Mouse (Mus musculus) C2C12 (cell line): ENCODE results near the gene Tldc2. TPM values are rescaled to one million over a fixed set of nuclear protein-coding genes. Genes with fewer than 3 reads are reported as not detected.

ENCODE experiments used
- H3K27me3 ChIP-seq: one replicate; pipeline ENCODE4 v1.6.1; 2011; ENCODE audit not compliant: control insufficient read depth, insufficient read depth, insufficient read length
- H3K36me3 ChIP-seq: one replicate; pipeline ENCODE4 v1.6.1; 2011; ENCODE audit not compliant: control insufficient read depth, insufficient read depth
- H3K4me3 ChIP-seq: one replicate; pipeline ENCODE4 v1.5.1; 2011; ENCODE audit warnings: mild to moderate bottlenecking, control low read depth; ENCODE audit not compliant: poor library complexity, insufficient read depth, severe bottlenecking
- H3K79me2 ChIP-seq: one replicate; pipeline ENCODE4 v1.6.1; 2011; ENCODE audit not compliant: control insufficient read depth, insufficient read depth
- H3K79me3 ChIP-seq: one replicate; pipeline ENCODE4 v1.6.1; 2011; ENCODE audit warnings: low read depth, control low read depth
- H3ac ChIP-seq: one replicate; pipeline ENCODE3; 2011; ENCODE audit warnings: low read depth; ENCODE audit not compliant: control insufficient read depth, insufficient read length
- CEBPB ChIP-seq: IDR thresholded peaks from one replicate; pipeline ENCODE4 v1.6.1; 2011; ENCODE audit warnings: low read depth, mild to moderate bottlenecking, control low read depth, moderate library complexity
- CTCF ChIP-seq: IDR thresholded peaks from one replicate; pipeline ENCODE4 v1.5.1; 2011; ENCODE audit not compliant: control insufficient read depth, insufficient read depth, insufficient read length
- FOSL1 ChIP-seq: IDR thresholded peaks from one replicate; pipeline ENCODE4 v1.8.0; 2011; ENCODE audit warnings: mild to moderate bottlenecking, low read length; ENCODE audit not compliant: poor library complexity, insufficient read depth, severe bottlenecking
- MAX ChIP-seq: IDR thresholded peaks from one replicate; pipeline ENCODE4 v1.6.1; 2011; ENCODE audit warnings: mild to moderate bottlenecking, control low read depth
- MYOD1 ChIP-seq: IDR thresholded peaks from one replicate; pipeline ENCODE4 v1.6.1; 2011; ENCODE audit warnings: low read depth; ENCODE audit not compliant: control insufficient read depth, insufficient read length
- MYOG ChIP-seq: IDR thresholded peaks from one replicate; pipeline ENCODE4 v1.6.1; 2011; ENCODE audit not compliant: control insufficient read depth, insufficient read length; ENCODE audit errors: extremely low read depth
- USF1 ChIP-seq: IDR thresholded peaks from one replicate; pipeline ENCODE4 v1.6.1; 2011; ENCODE audit warnings: low read depth, mild to moderate bottlenecking, control low read depth, moderate library complexity
- polyA plus RNA-seq: library from polyadenylated mRNA; unstranded; fragments of >200 nt; fragmentation: generic; extraction: Trizol; gene quantifications from one replicate; pipeline ENCODE4 v1.2.1, GENCODE M21; 2012; ENCODE audit warnings: missing spikeins

The Tldc2 gene
- polyA plus RNA-seq, 1 experiment: not detected

DNA sequence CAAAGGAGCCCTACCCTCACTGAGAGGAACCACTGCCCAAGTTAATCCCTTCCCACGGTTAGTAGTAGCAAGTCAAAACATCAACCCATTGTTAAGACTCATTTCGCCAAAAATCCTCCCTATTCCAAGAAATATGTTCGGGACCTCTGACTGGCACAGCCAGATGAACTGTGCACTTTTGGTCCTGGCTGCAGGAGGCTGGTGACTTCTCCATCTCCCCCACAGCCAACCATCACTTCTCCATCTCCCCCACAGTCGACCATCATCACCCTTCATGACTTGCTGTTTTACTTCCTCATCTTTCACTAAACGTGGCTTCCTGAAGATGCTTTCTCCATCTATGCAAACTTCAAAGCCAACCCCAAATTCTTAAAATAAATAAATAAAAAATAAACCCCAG, 52.0 kb downstream of the Tldc2 start:
- no peak overlapping the region for H3K4me3 ChIP-seq
- no peaks in the 10 kb centered on the region for H3K27me3 ChIP-seq
- H3ac ChIP-seq: no peak overlapping the region
- H3K79me2 ChIP-seq: peaks cover 11% of the 10 kb centered on the region
- H3K79me3 ChIP-seq: peaks cover 7% of the 10 kb centered on the region
- H3K36me3 ChIP-seq: no peaks in the 10 kb centered on the region
- no peak for TF ChIP-seq CEBPB
- TF ChIP-seq MYOD1: no peak
- no peak for TF ChIP-seq MYOG
- TF ChIP-seq CTCF: no peak
- TF ChIP-seq FOSL1: no peak
- no peak for TF ChIP-seq MAX
- TF ChIP-seq USF1: no peak

DNA sequence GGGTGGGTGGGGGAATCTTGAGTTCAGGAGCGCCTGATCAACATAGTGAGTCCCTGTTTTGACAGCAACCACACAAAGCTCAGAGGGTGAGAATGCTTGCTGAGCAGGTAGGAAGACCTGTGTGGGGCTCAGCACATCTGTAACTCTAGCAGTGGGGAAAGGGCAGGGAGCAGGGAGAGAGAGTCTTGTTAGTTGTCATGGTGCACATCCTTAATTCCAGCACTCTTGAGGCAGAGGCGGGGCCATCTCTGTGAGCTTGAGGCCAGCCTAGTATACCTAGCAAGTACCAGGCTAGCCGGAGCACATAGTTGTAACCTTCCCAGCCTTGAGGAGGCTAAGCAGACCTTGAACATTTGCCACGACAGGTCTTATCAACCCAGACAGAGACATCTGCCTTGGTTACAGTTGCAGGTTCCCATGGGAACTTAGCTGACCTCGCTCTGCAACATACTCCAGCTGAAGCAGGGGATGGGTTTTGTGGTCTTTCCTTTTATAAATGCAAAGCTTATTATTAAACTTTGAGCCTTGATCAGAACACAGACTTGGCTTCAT, 52.5 kb downstream of the Tldc2 start:
- H3K4me3 ChIP-seq: no peak overlapping the region
- no peak for TF ChIP-seq MYOG
- no peak for TF ChIP-seq FOSL1
- TF ChIP-seq USF1: no peak
- TF ChIP-seq CEBPB: no peak
- TF ChIP-seq CTCF: no peak
- no peak for TF ChIP-seq MYOD1
- TF ChIP-seq MAX: no peak
- H3ac ChIP-seq: no peak overlapping the region
- no peaks in the 10 kb centered on the region for H3K36me3 ChIP-seq
- H3K79me2 ChIP-seq: peaks cover 5% of the 10 kb centered on the region
- H3K79me3 ChIP-seq: peaks cover 2% of the 10 kb centered on the region
- no peaks in the 10 kb centered on the region for H3K27me3 ChIP-seq

DNA sequence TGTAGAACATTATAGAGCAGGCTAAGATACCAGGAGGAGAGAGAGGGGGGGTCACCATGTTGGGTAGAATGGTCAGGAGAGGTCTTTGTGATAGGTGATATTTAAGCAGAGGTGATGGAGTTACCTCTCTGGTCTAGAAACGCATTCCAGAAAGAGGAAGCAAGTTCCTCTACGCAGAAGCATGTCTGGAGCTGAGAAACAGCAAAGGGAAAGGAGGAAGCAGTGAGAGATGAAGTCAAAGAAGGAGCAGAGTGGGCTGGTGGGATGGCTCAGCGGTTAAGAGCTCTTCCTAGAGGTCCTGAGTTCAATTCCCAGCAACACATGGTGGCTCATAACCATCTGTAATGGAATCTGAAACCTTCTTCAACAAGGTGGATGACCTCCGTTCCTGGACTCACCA, 55.1 kb downstream of the Tldc2 start:
- Histone ChIP-seq H3ac (no peak overlapping the region), H3K36me3 (peaks cover 17% of the 10 kb centered on the region), H3K4me3 (no peak overlapping the region), H3K27me3 (no peaks in the 10 kb centered on the region), H3K79me2 (no peaks in the 10 kb centered on the region), H3K79me3 (no peaks in the 10 kb centered on the region)
- TF ChIP-seq MYOG (no peak), CEBPB (no peak), CTCF (no peak), MAX (no peak), USF1 (no peak), FOSL1 (no peak), MYOD1 (no peak)

DNA sequence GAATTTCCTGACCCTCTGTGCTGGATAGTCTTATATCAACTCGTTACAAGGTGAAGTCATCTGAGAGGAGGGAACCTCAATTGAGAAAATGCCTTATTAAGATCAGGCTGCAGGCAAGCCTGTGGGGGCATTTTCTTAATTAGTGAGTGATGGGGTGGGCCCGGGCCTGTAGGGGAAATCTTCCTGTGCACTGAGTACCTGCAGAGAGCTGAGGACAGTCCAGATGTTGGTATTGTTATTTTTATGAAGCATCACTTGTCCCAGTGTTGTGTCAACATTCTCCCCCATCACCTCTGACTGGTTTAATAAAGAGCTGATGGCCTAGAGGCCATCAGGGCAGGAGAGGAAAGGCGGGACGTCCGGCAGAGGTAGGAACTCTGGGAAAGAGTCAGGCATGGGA, 57.3 kb downstream of the Tldc2 start:
- TF ChIP-seq MYOG (no peak), MYOD1 (no peak), MAX (no peak), USF1 (no peak), CEBPB (no peak), CTCF (no peak), FOSL1 (no peak)

DNA sequence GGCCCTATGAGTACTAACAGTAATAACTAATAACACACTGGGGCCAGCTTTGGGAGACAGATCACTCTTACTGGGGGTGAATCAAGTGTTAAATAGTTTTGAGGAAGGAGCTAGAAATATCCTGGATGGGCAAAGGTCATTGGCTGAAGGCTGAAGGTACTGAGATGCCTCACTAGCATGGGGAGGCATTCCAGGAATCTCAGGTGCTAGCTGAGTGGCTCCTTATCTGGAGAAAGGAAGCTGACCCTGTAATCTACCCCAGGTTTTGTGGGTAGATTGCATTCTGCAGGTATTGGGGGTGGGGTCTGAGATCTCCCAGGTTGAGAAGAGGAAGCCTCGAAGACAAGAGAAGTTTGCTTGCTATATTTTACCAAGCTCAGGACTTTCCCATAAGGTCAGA, 58.3 kb downstream of the Tldc2 start:
- Histone ChIP-seq H3K36me3 (peaks cover 45% of the 10 kb centered on the region), H3K27me3 (no peaks in the 10 kb centered on the region), H3K79me2 (no peaks in the 10 kb centered on the region), H3ac (no peak overlapping the region), H3K4me3 (no peak overlapping the region), H3K79me3 (no peaks in the 10 kb centered on the region)
- TF ChIP-seq FOSL1 (no peak), MYOD1 (no peak), CTCF (no peak), MYOG (no peak), USF1 (no peak), CEBPB (no peak), MAX (no peak)

More for the DNA sequence above, 57.3 kb downstream of the Tldc2 start:
- Histone ChIP-seq H3K4me3 (no peak overlapping the region), H3K79me2 (no peaks in the 10 kb centered on the region), H3K36me3 (peaks cover 35% of the 10 kb centered on the region), H3ac (no peak overlapping the region), H3K79me3 (no peaks in the 10 kb centered on the region), H3K27me3 (no peaks in the 10 kb centered on the region)

Other genes with a start within 250 kb of the Tldc2 start
- 19.6 TPM for gene Tgif2, start 247.0 kb upstream of the Tldc2 start, polyA plus RNA-seq
- gene 4930518I15Rik, start 229.1 kb upstream of the Tldc2 start, polyA plus RNA-seq: 0.27 TPM
- 228 TPM for gene Rab5if, start 223.9 kb upstream of the Tldc2 start, polyA plus RNA-seq
- gene Sla2, start 199.9 kb upstream of the Tldc2 start, polyA plus RNA-seq: 0.13 TPM
- 29.1 TPM for gene Ndrg3, start 95.0 kb upstream of the Tldc2 start, polyA plus RNA-seq
- 12.0 TPM for gene Dsn1, start 79.9 kb upstream of the Tldc2 start, polyA plus RNA-seq
- gene Soga1, start 7.8 kb upstream of the Tldc2 start, polyA plus RNA-seq: 13.9 TPM
- gene Samhd1, start 48.2 kb downstream of the Tldc2 start, polyA plus RNA-seq: 30.2 TPM
- gene Rbl1, start 117.5 kb downstream of the Tldc2 start, polyA plus RNA-seq: 7.7 TPM
- gene Rpn2, start 192.0 kb downstream of the Tldc2 start, polyA plus RNA-seq: 210 TPM
- gene Mroh8, start 192.5 kb downstream of the Tldc2 start, polyA plus RNA-seq: 0.13 TPM